Mouse (Mus musculus) heart, postnatal 0 days (tissue): Measurements from ENCODE around the gene Zc2hc1c.

Experiments
- CTCF ChIP-seq: IDR thresholded peaks from 2 replicates; pipeline ENCODE4 v1.5.1; 2016; ENCODE audit warnings: antibody characterized with exemption, control low read depth, low read depth
- EP300 ChIP-seq: IDR thresholded peaks from 2 replicates; pipeline ENCODE4 v1.6.1; 2016; ENCODE audit warnings: antibody characterized with exemption, low read depth

DNA sequence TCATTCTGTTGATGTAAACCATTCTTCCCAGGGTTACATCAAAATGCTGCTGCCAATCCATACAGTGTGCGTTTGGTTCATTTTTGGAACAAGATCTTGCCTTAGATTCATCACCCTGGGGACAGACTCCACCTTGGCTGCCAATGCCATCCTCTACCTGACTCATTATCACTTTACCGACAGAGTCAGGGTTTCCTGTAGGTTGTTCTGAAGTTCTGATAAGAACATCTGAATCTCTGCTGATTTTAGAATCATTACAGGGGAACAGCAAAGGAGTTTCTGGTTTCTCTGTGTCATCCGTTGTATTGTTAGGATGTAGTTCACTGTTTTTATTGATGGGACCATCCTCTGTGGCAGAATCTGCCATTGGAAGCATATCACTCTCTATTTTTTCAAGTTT lies 22.1 kb upstream of the Zc2hc1c start:
- no peak for TF ChIP-seq CTCF
- TF ChIP-seq EP300 = no peak
